Mouse (Mus musculus) intestine, postnatal 0 days (tissue): Measurements from ENCODE around the gene Taf6l. TPM values are rescaled to one million over a fixed set of nuclear protein-coding genes. Genes with fewer than 3 reads are reported as not detected.
A peak's percentile ranks its signal among the peaks of the same experiment; 100 is the strongest.

ENCODE experiments used
- ATAC-seq: fragments of 200-750 bp; cut with Nextera tagmentation; 2 replicates; pipeline ENCODE4 v1.8.0; 2017; ENCODE audit warnings: mild to moderate bottlenecking, moderate TSS enrichment, moderate library complexity
- H3K27ac ChIP-seq: fragments of 300-500 bp; sonication (generic); 2 replicates; pipeline ENCODE4 v1.5.1; 2014; ENCODE audit warnings: mild to moderate bottlenecking, low read depth, low read length, moderate library complexity
- H3K27me3 ChIP-seq: fragments of 300-500 bp; sonication (generic); replicated peaks from 2 replicates; pipeline ENCODE4 v1.6.1; 2014; ENCODE audit warnings: low read length, mixed read lengths; ENCODE audit not compliant: control insufficient read depth, insufficient read depth
- H3K36me3 ChIP-seq: fragments of 300-500 bp; sonication (generic); 2 replicates; pipeline ENCODE4 v1.6.1; 2014; ENCODE audit warnings: mild to moderate bottlenecking, moderate library complexity; ENCODE audit not compliant: control insufficient read depth, insufficient read depth
- H3K4me1 ChIP-seq: fragments of 300-500 bp; sonication (generic); replicated peaks from 2 replicates; pipeline ENCODE4 v1.6.1; 2014; ENCODE audit warnings: antibody characterized with exemption, low read length, mixed read lengths; ENCODE audit not compliant: control insufficient read depth, insufficient read depth
- H3K4me2 ChIP-seq: fragments of 300-500 bp; sonication (generic); replicated peaks from 2 replicates; pipeline ENCODE4 v1.6.1; 2014; ENCODE audit warnings: low read depth, mild to moderate bottlenecking, moderate library complexity
- H3K4me3 ChIP-seq: fragments of 300-500 bp; sonication (generic); 2 replicates; pipeline ENCODE4 v1.5.1; 2014; ENCODE audit warnings: low read depth, low read length
- H3K9ac ChIP-seq: fragments of 300-500 bp; sonication (generic); 2 replicates; pipeline ENCODE4 v1.6.1; 2014; ENCODE audit warnings: mild to moderate bottlenecking, low read depth, low read length
- H3K9me3 ChIP-seq: fragments of 300-500 bp; sonication (generic); 2 replicates; pipeline ENCODE4 v1.6.1; 2016; ENCODE audit warnings: mixed run types; ENCODE audit not compliant: control insufficient read depth
- CTCF ChIP-seq: sonication (generic); IDR thresholded peaks from 2 replicates; pipeline ENCODE4 v1.5.1; 2016; ENCODE audit warnings: low read depth, mild to moderate bottlenecking, control low read depth, antibody characterized with exemption, moderate library complexity
- WGBS: fragments of 180-500 bp; shearing (Covaris S2); extraction: QIAGEN DNeasy Blood & Tissue Kit; methylation state at CpG from one replicate; pipeline ENCODE4 v1.1.7; 2014; 5-methylcytosine and 5-hydroxymethylcytosine counted together
- polyA plus RNA-seq: library from polyadenylated mRNA; unstranded; fragments of >200 nt; fragmentation: Nextera tagmentation; extraction: Ambion mirVana; gene quantifications from 2 replicates; pipeline ENCODE4 v1.2.1, GENCODE M21; 2015

Gene Taf6l
- polyA plus RNA-seq, 1 experiment from 2014 or later = 12.0 TPM

GRCm38 (mm10) chr19:8774086-8774835, 12.0 kb downstream of the Taf6l start, which contains the start of gene Tmem179b:
Gene Tmem179b (minus strand): TSS chr19:8774467.
- Histone ChIP-seq H3K27me3 (no peaks in the 10 kb centered on the region), H3K4me3 (peak within 1 kb of the TSS; percentile 73), H3K9me3 (no peaks in the 10 kb centered on the region), H3K36me3 (peaks cover 6% of the 10 kb centered on the region), H3K9ac (peak within 1 kb of the TSS; percentile 89), H3K4me2 (peak within 1 kb of the TSS; percentile 96), H3K4me1 (peaks cover 5% of the 10 kb centered on the region; the same call in 1 of the 2 replicates), H3K27ac (peak within 1 kb of the TSS; percentile 98)
- peak; percentile 25; the same call in 1 of the 2 replicates for TF ChIP-seq CTCF
- ATAC-seq = peak; percentile 93
- under 1% methylated on average over 68 of the region's 68 CpGs for WGBS

GRCm38 (mm10) chr19:8773409-8773808, 12.8 kb downstream of the Taf6l start:
- H3K27me3 ChIP-seq = no peaks in the 10 kb centered on the region
- H3K9me3 ChIP-seq = no peaks in the 10 kb centered on the region
- H3K36me3 ChIP-seq = peaks cover 10% of the 10 kb centered on the region
- no peak for ATAC-seq
- H3K27ac ChIP-seq = 0 out of 2 replicates have a peak overlapping the region, but pooled peaks have one; percentile 98
- H3K4me2 ChIP-seq = peak overlapping the region; percentile 96
- 36% methylated on average over 6 of the region's 6 CpGs for WGBS
- H3K9ac ChIP-seq = peak overlapping the region; percentile 89
- peaks cover 5% of the 10 kb centered on the region; the same call in 1 of the 2 replicates for H3K4me1 ChIP-seq
- TF ChIP-seq CTCF = no peak
- peak overlapping the region; percentile 73 for H3K4me3 ChIP-seq

- H3K4me2 ChIP-seq = peak overlapping the region; percentile 96
- H3K27ac ChIP-seq = no peak overlapping the region
- H3K36me3 ChIP-seq = peaks cover 14% of the 10 kb centered on the region
- peak overlapping the region; percentile 89; the same call in 1 of the 2 replicates for H3K9ac ChIP-seq
- TF ChIP-seq CTCF = no peak
- 68% methylated on average over 5 of the region's 5 CpGs for WGBS
- no peaks in the 10 kb centered on the region for H3K9me3 ChIP-seq
- no peak for ATAC-seq
- peaks cover 5% of the 10 kb centered on the region; the same call in 1 of the 2 replicates for H3K4me1 ChIP-seq
- no peaks in the 10 kb centered on the region for H3K27me3 ChIP-seq
- H3K4me3 ChIP-seq = peak overlapping the region; percentile 73
These were observed 13.2 kb downstream of the Taf6l start for GRCm38 (mm10) chr19:8772996-8773395.

GRCm38 (mm10) chr19:8770567-8771270, 15.5 kb downstream of the Taf6l start, which contains the start of gene Tmem223:
Gene Tmem223 (plus strand): TSS chr19:8770996.
- peaks cover 37% of the 10 kb centered on the region for H3K36me3 ChIP-seq
- peak within 1 kb of the TSS; percentile 77 for H3K4me2 ChIP-seq
- ATAC-seq = peak; percentile 46
- H3K4me1 ChIP-seq = peaks cover 5% of the 10 kb centered on the region; the same call in 1 of the 2 replicates
- peak within 1 kb of the TSS; percentile 91 for H3K9ac ChIP-seq
- H3K27me3 ChIP-seq = no peaks in the 10 kb centered on the region
- WGBS = 15% methylated on average over 29 of the region's 29 CpGs
- peak; percentile 37 for TF ChIP-seq CTCF
- peak within 1 kb of the TSS; percentile 88 for H3K27ac ChIP-seq
- H3K9me3 ChIP-seq = no peaks in the 10 kb centered on the region
- H3K4me3 ChIP-seq = peak within 1 kb of the TSS; percentile 83

GRCm38 (mm10) chr19:8765562-8765961, 20.7 kb downstream of the Taf6l start:
- Histone ChIP-seq H3K4me1 (no peaks in the 10 kb centered on the region), H3K27me3 (no peaks in the 10 kb centered on the region), H3K4me3 (no peak overlapping the region), H3K27ac (peak overlapping the region; percentile 35; the same call in 1 of the 2 replicates), H3K4me2 (no peak overlapping the region), H3K9me3 (no peaks in the 10 kb centered on the region), H3K36me3 (peaks cover 68% of the 10 kb centered on the region), H3K9ac (no peak overlapping the region)
- no peak for ATAC-seq
- TF ChIP-seq CTCF = no peak
- 95% methylated on average over 9 of the region's 9 CpGs for WGBS

- ATAC-seq = no peak
- no peak for TF ChIP-seq CTCF
These were observed 22.9 kb downstream of the Taf6l start for GRCm38 (mm10) chr19:8763276-8763675.

More at GRCm38 (mm10) chr19:8763276-8763675, 22.9 kb downstream of the Taf6l start:
- H3K27me3 ChIP-seq = no peaks in the 10 kb centered on the region
- 92% methylated on average over 4 of the region's 4 CpGs for WGBS
- no peak overlapping the region for H3K9ac ChIP-seq
- no peaks in the 10 kb centered on the region for H3K4me1 ChIP-seq
- no peak overlapping the region for H3K27ac ChIP-seq
- H3K36me3 ChIP-seq = peaks cover 57% of the 10 kb centered on the region
- H3K4me2 ChIP-seq = no peak overlapping the region
- H3K4me3 ChIP-seq = no peak overlapping the region
- no peaks in the 10 kb centered on the region for H3K9me3 ChIP-seq
